Mouse (Mus musculus) lung, embryonic 14.5 days (tissue): ENCODE results near the gene Dgkq. TPM values are rescaled to one million over a fixed set of nuclear protein-coding genes. Genes with fewer than 3 reads are reported as not detected.
A peak's percentile ranks its signal among the peaks of the same experiment; 100 is the strongest.

Experiments used
- ATAC-seq: fragments of 200-750 bp; cut with Nextera tagmentation; 2 replicates; pipeline ENCODE4 v1.8.0; 2017; ENCODE audit warnings: mild to moderate bottlenecking, moderate TSS enrichment, moderate library complexity; ENCODE audit not compliant: insufficient read depth
- DNase-seq: peaks from one replicate; pipeline ENCODE4 v3.0.0-alpha.2; 2015
- H3K27ac ChIP-seq: fragments of 300-500 bp; sonication (generic); 2 replicates; pipeline ENCODE4 v1.5.1; 2014; ENCODE audit warnings: low read depth, mild to moderate bottlenecking, moderate library complexity
- H3K27me3 ChIP-seq: fragments of 300-500 bp; sonication (generic); 2 replicates; pipeline ENCODE4 v1.6.1; 2014; ENCODE audit warnings: low read length, control low read depth; ENCODE audit not compliant: insufficient read depth
- H3K36me3 ChIP-seq: fragments of 300-500 bp; sonication (generic); 2 replicates; pipeline ENCODE4 v1.6.1; 2014; ENCODE audit warnings: control low read depth; ENCODE audit not compliant: insufficient read depth
- H3K4me1 ChIP-seq: fragments of 300-500 bp; sonication (generic); 2 replicates; pipeline ENCODE4 v1.6.1; 2014; ENCODE audit warnings: antibody characterized with exemption, control low read depth; ENCODE audit not compliant: insufficient read depth
- H3K4me2 ChIP-seq: fragments of 300-500 bp; sonication (generic); 2 replicates; pipeline ENCODE4 v1.6.1; 2014; ENCODE audit warnings: mild to moderate bottlenecking
- H3K4me3 ChIP-seq: fragments of 300-500 bp; sonication (generic); 2 replicates; pipeline ENCODE4 v1.5.1; 2014; ENCODE audit warnings: low read depth, low read length
- H3K9ac ChIP-seq: fragments of 300-500 bp; sonication (generic); 2 replicates; pipeline ENCODE4 v1.6.1; 2014
- H3K9me3 ChIP-seq: fragments of 300-500 bp; sonication (generic); 2 replicates; pipeline ENCODE4 v1.6.1; 2016; ENCODE audit warnings: low read depth, low read length, control low read depth
- CTCF ChIP-seq: IDR thresholded peaks from 2 replicates; pipeline ENCODE4 v1.5.1; 2016; ENCODE audit warnings: antibody characterized with exemption, low read depth
- WGBS: fragments of 180-500 bp; shearing (Covaris S2); extraction: QIAGEN DNeasy Blood & Tissue Kit; methylation state at CpG from one replicate; pipeline ENCODE4 v1.1.7; 2014; 5-methylcytosine and 5-hydroxymethylcytosine counted together
- polyA plus RNA-seq: library from polyadenylated mRNA; unstranded; fragments of >200 nt; fragmentation: Nextera tagmentation; extraction: Ambion mirVana; gene quantifications from 2 replicates; pipeline ENCODE4 v1.2.1, GENCODE M21; 2014

Dgkq gene
- polyA plus RNA-seq, 1 experiment from 2014 or later, result 12.1 TPM

DNA sequence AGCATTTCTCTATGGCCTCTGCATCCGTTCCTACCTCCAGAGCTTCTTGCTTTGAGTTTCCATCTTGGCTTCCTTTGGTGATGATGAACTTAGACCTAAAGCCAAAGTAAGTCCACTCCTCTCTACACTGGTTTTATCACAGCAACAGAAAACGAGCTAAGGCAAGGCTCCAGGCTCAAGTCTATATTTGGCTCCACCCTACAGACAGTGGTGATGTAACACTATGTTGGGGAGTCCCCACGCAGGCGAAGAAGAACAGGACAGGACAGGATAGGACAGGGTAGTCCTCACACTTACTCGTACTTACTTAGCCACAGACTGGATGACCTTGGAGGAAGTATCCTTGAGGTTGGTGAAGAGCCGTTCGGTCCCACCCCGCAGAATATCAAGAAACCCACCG, 66.9 kb downstream of the Dgkq start:
- H3K9me3 ChIP-seq, result no peaks in the 10 kb centered on the region
- no peaks in the 10 kb centered on the region for H3K27me3 ChIP-seq
- TF ChIP-seq CTCF, result no peak
- H3K27ac ChIP-seq, result no peak overlapping the region
- no peaks in the 10 kb centered on the region for H3K4me1 ChIP-seq
- ATAC-seq, result no peak
- peaks cover 92% of the 10 kb centered on the region for H3K36me3 ChIP-seq
- WGBS, result 86% methylated on average over 9 of the region's 9 CpGs
- H3K9ac ChIP-seq, result no peak overlapping the region
- H3K4me3 ChIP-seq, result no peak overlapping the region
- DNase-seq, result no peak
- no peak overlapping the region for H3K4me2 ChIP-seq

- peak; percentile 5 for DNase-seq
- ATAC-seq, result no peak
- Histone ChIP-seq H3K4me1 (no peaks in the 10 kb centered on the region), H3K27me3 (no peaks in the 10 kb centered on the region), H3K36me3 (peaks cover 91% of the 10 kb centered on the region), H3K9me3 (no peaks in the 10 kb centered on the region), H3K9ac (no peak overlapping the region), H3K27ac (no peak overlapping the region), H3K4me2 (no peak overlapping the region), H3K4me3 (no peak overlapping the region)
- WGBS, result 47% methylated on average over 1 of the region's 1 CpGs
- no peak for TF ChIP-seq CTCF
Observed at GRCm38 (mm10) chr5:108599923-108600322, 69.5 kb downstream of the Dgkq start.

Other genes with a start within 250 kb of the Dgkq start
- 400 and 416 TPM in 2 replicates for gene Atp5k, start 235.2 kb downstream of the Dgkq start, polyA plus RNA-seq
- gene Mfsd7a, start 220.8 kb downstream of the Dgkq start, polyA plus RNA-seq, result 0.16 TPM in 1 of 2 replicates, not detected in the other
- gene Pcgf3, start 208.4 kb downstream of the Dgkq start, polyA plus RNA-seq, result 19.5 and 26.5 TPM in 2 replicates
- 0.24 and 0.54 TPM in 2 replicates for gene Cplx1, start 119.6 kb downstream of the Dgkq start, polyA plus RNA-seq
- gene Gak, start 39.9 kb downstream of the Dgkq start, polyA plus RNA-seq, result 48.7 and 52.1 TPM in 2 replicates
- 26.4 and 29.0 TPM in 2 replicates for gene Tmem175, start 39.9 kb downstream of the Dgkq start, polyA plus RNA-seq
- gene Idua, start 9.3 kb downstream of the Dgkq start, polyA plus RNA-seq, result 11.8 and 12.3 TPM in 2 replicates
- gene Slc26a1, start 5.9 kb upstream of the Dgkq start, polyA plus RNA-seq, result 0.60 and 0.70 TPM in 2 replicates
- gene Fgfrl1, start 22.7 kb upstream of the Dgkq start, polyA plus RNA-seq, result 40.1 and 47.5 TPM in 2 replicates
- not detected in 2 replicates for gene Rnf212, start 105.3 kb upstream of the Dgkq start, polyA plus RNA-seq
- gene Tmed11, start 125.7 kb upstream of the Dgkq start, polyA plus RNA-seq, result not detected in 2 replicates
- gene Vmn2r8, start 139.2 kb upstream of the Dgkq start, polyA plus RNA-seq, result not detected in 2 replicates
- not detected in 2 replicates for gene Vmn2r9, start 182.9 kb upstream of the Dgkq start, polyA plus RNA-seq